Mouse (Mus musculus): Measurements from ENCODE around the gene Zbtb5. TPM values are rescaled to one million over a fixed set of nuclear protein-coding genes. Genes with fewer than 3 reads are reported as not detected.
A peak's percentile ranks its signal among the peaks of the same experiment; 100 is the strongest.
"Not testable (repeated sequence)": the region's sequence is repeated elsewhere in the genome, so short reads cannot be mapped to it uniquely, and the experiment has no call there.

Zbtb5 gene
- polyA plus RNA-seq, 1 experiment: 5.0 TPM

GRCm38 (mm10) chr4:45026459-45026858 lies 14.2 kb upstream of the Zbtb5 start:
- Histone ChIP-seq H3K27ac (replicated peaks; ENCODE audit: low read depth, low read length) (no peak overlapping the region), H3K4me1 (ENCODE audit: control insufficient read depth, insufficient read depth, insufficient read length, low read length) (no peaks in the 10 kb centered on the region), H3K4me3 (ENCODE audit: insufficient read depth, low read depth, low read length) (no peak overlapping the region)

GRCm38 (mm10) chr4:45019009-45019408 lies 6.8 kb upstream of the Zbtb5 start:
- Histone ChIP-seq H3K4me3 (ENCODE audit: insufficient read depth, low read depth, low read length) (peak overlapping the region; percentile 91), H3K4me1 (ENCODE audit: control insufficient read depth, insufficient read depth, insufficient read length, low read length) (peaks cover 2% of the 10 kb centered on the region; the same call in 1 of the 2 replicates), H3K27ac (replicated peaks; ENCODE audit: low read depth, low read length) (no peak overlapping the region)

- H3K4me3 ChIP-seq (ENCODE audit: insufficient read depth, low read depth, low read length): peak within 1 kb of the TSS; percentile 91
- no peak within 1 kb of the TSS; the same call in 1 of the 2 replicates for H3K27ac ChIP-seq (replicated peaks; ENCODE audit: low read depth, low read length)
- peaks cover 2% of the 10 kb centered on the region; the same call in 1 of the 2 replicates for H3K4me1 ChIP-seq (ENCODE audit: control insufficient read depth, insufficient read depth, insufficient read length, low read length)
Measured at GRCm38 (mm10) chr4:45018452-45018980, 6.3 kb upstream of the Zbtb5 start, which contains the start of gene Polr1e. Gene Polr1e, plus strand, starts transcription at chr4:45018583.

- Histone ChIP-seq H3K4me1 (ENCODE audit: control insufficient read depth, insufficient read depth, insufficient read length, low read length) (peaks cover 2% of the 10 kb centered on the region; the same call in 1 of the 2 replicates), H3K4me3 (ENCODE audit: insufficient read depth, low read depth, low read length) (no peak overlapping the region), H3K27ac (replicated peaks; ENCODE audit: low read depth, low read length) (no peak overlapping the region)
Measured at GRCm38 (mm10) chr4:45015615-45016014, 3.4 kb upstream of the Zbtb5 start.

GRCm38 (mm10) chr4:45013537-45013936 lies 1.3 kb upstream of the Zbtb5 start:
- peak overlapping the region; percentile 84; the same call in 1 of the 2 replicates for H3K4me3 ChIP-seq (ENCODE audit: insufficient read depth, low read depth, low read length)
- H3K27ac ChIP-seq (replicated peaks; ENCODE audit: low read depth, low read length): no peak overlapping the region
- peaks cover 2% of the 10 kb centered on the region for H3K4me1 ChIP-seq (ENCODE audit: control insufficient read depth, insufficient read depth, insufficient read length, low read length)

GRCm38 (mm10) chr4:45013031-45013431 lies 819 bp upstream of the Zbtb5 start:
- peak overlapping the region; percentile 84 for H3K4me3 ChIP-seq (ENCODE audit: insufficient read depth, low read depth, low read length)
- peak overlapping the region; percentile 88 for H3K27ac ChIP-seq (replicated peaks; ENCODE audit: low read depth, low read length)
- H3K4me1 ChIP-seq (ENCODE audit: control insufficient read depth, insufficient read depth, insufficient read length, low read length): peaks cover 2% of the 10 kb centered on the region

- Histone ChIP-seq H3K4me3 (ENCODE audit: insufficient read depth, low read depth, low read length) (peak overlapping the region; percentile 77), H3K4me1 (ENCODE audit: control insufficient read depth, insufficient read depth, insufficient read length, low read length) (peaks cover 2% of the 10 kb centered on the region), H3K27ac (replicated peaks; ENCODE audit: low read depth, low read length) (peak overlapping the region; percentile 25)
Measured at GRCm38 (mm10) chr4:45011581-45012104, 569 bp downstream of the Zbtb5 start.

GRCm38 (mm10) chr4:45010806-45011415 lies 1.3 kb downstream of the Zbtb5 start:
- Histone ChIP-seq H3K4me1 (ENCODE audit: control insufficient read depth, insufficient read depth, insufficient read length, low read length) (peaks cover 2% of the 10 kb centered on the region), H3K4me3 (ENCODE audit: insufficient read depth, low read depth, low read length) (peak overlapping the region; percentile 77), H3K27ac (replicated peaks; ENCODE audit: low read depth, low read length) (peak overlapping the region; percentile 46)

GRCm38 (mm10) chr4:45005452-45005851 lies 6.8 kb downstream of the Zbtb5 start:
- peak overlapping the region; percentile 82 for H3K27ac ChIP-seq (replicated peaks; ENCODE audit: low read depth, low read length)
- no peak overlapping the region for H3K4me3 ChIP-seq (ENCODE audit: insufficient read depth, low read depth, low read length)
- peaks cover 2% of the 10 kb centered on the region for H3K4me1 ChIP-seq (ENCODE audit: control insufficient read depth, insufficient read depth, insufficient read length, low read length)

GRCm38 (mm10) chr4:45000001-45000400 lies 12.2 kb downstream of the Zbtb5 start:
- 0 out of 2 replicates have a peak, but pooled peaks cover 8% of the 10 kb centered on the region for H3K4me1 ChIP-seq (ENCODE audit: control insufficient read depth, insufficient read depth, insufficient read length, low read length)
- H3K4me3 ChIP-seq (ENCODE audit: insufficient read depth, low read depth, low read length): no peak overlapping the region

GRCm38 (mm10) chr4:44998071-44998470 lies 14.1 kb downstream of the Zbtb5 start:
- 0 out of 2 replicates have a peak, but pooled peaks cover 8% of the 10 kb centered on the region for H3K4me1 ChIP-seq (ENCODE audit: control insufficient read depth, insufficient read depth, insufficient read length, low read length)
- no peak overlapping the region for H3K4me3 ChIP-seq (ENCODE audit: insufficient read depth, low read depth, low read length)
- H3K27ac ChIP-seq (replicated peaks; ENCODE audit: low read depth, low read length): no peak overlapping the region

More at GRCm38 (mm10) chr4:45000001-45000400, 12.2 kb downstream of the Zbtb5 start:
- H3K27ac ChIP-seq (replicated peaks; ENCODE audit: low read depth, low read length): 0 out of 2 replicates have a peak overlapping the region, but pooled peaks have one; percentile 14

- Histone ChIP-seq H3K4me3 (ENCODE audit: insufficient read depth, low read depth, low read length) (no peak overlapping the region), H3K4me1 (ENCODE audit: control insufficient read depth, insufficient read depth, insufficient read length, low read length) (0 out of 2 replicates have a peak, but pooled peaks cover 8% of the 10 kb centered on the region), H3K27ac (replicated peaks; ENCODE audit: low read depth, low read length) (no peak overlapping the region)
Measured at GRCm38 (mm10) chr4:44994776-44995175, 17.4 kb downstream of the Zbtb5 start.

- Histone ChIP-seq H3K4me1 (ENCODE audit: control insufficient read depth, insufficient read depth, insufficient read length, low read length) (0 out of 2 replicates have a peak, but pooled peaks cover 4% of the 10 kb centered on the region), H3K27ac (replicated peaks; ENCODE audit: low read depth, low read length) (no peak overlapping the region), H3K4me3 (ENCODE audit: insufficient read depth, low read depth, low read length) (no peak overlapping the region)
Measured at GRCm38 (mm10) chr4:44993847-44994246, 18.4 kb downstream of the Zbtb5 start.

- H3K4me1 ChIP-seq (ENCODE audit: control insufficient read depth, insufficient read depth, insufficient read length, low read length); H3K4me3 ChIP-seq (ENCODE audit: insufficient read depth, low read depth, low read length); H3K27ac ChIP-seq (replicated peaks; ENCODE audit: low read depth, low read length): not testable (repeated sequence)
Measured at GRCm38 (mm10) chr4:44993179-44993578, 19.0 kb downstream of the Zbtb5 start.

GRCm38 (mm10) chr4:44992330-44992729 lies 19.9 kb downstream of the Zbtb5 start:
- H3K4me3 ChIP-seq (ENCODE audit: insufficient read depth, low read depth, low read length); H3K4me1 ChIP-seq (ENCODE audit: control insufficient read depth, insufficient read depth, insufficient read length, low read length); H3K27ac ChIP-seq (replicated peaks; ENCODE audit: low read depth, low read length): not testable (repeated sequence)

Measured in brown adipose tissue, adult 24 weeks (tissue).